Mouse (Mus musculus) C2C12 (cell line): Measurements from ENCODE around the gene Gm4737.

Experiments used
- CEBPB ChIP-seq: IDR thresholded peaks from one replicate; pipeline ENCODE4 v1.6.1; 2011; ENCODE audit warnings: low read depth, mild to moderate bottlenecking, control low read depth, moderate library complexity
- CTCF ChIP-seq: IDR thresholded peaks from one replicate; pipeline ENCODE4 v1.5.1; 2011; ENCODE audit not compliant: control insufficient read depth, insufficient read depth, insufficient read length
- FOSL1 ChIP-seq: IDR thresholded peaks from one replicate; pipeline ENCODE4 v1.8.0; 2011; ENCODE audit warnings: mild to moderate bottlenecking, low read length; ENCODE audit not compliant: poor library complexity, insufficient read depth, severe bottlenecking
- MAX ChIP-seq: IDR thresholded peaks from one replicate; pipeline ENCODE4 v1.6.1; 2011; ENCODE audit warnings: mild to moderate bottlenecking, control low read depth
- MYOD1 ChIP-seq: IDR thresholded peaks from one replicate; pipeline ENCODE4 v1.6.1; 2011; ENCODE audit warnings: low read depth; ENCODE audit not compliant: control insufficient read depth, insufficient read length
- MYOG ChIP-seq: IDR thresholded peaks from one replicate; pipeline ENCODE4 v1.6.1; 2011; ENCODE audit not compliant: control insufficient read depth, insufficient read length; ENCODE audit errors: extremely low read depth
- USF1 ChIP-seq: IDR thresholded peaks from one replicate; pipeline ENCODE4 v1.6.1; 2011; ENCODE audit warnings: low read depth, mild to moderate bottlenecking, control low read depth, moderate library complexity

- TF ChIP-seq CTCF (peak; percentile 7), MAX (no peak), MYOD1 (no peak), MYOG (no peak), USF1 (no peak), CEBPB (no peak), FOSL1 (no peak)
Measured at GRCm38 (mm10) chr16:46121420-46121819, 33.5 kb downstream of the Gm4737 start.
